Mouse (Mus musculus): ENCODE results near the gene Lrwd1. TPM values are rescaled to one million over a fixed set of nuclear protein-coding genes. Genes with fewer than 3 reads are reported as not detected.
"Not testable (repeated sequence)": the region's sequence is repeated elsewhere in the genome, so short reads cannot be mapped to it uniquely, and the experiment has no call there.

The Lrwd1 gene
- polyA plus RNA-seq, 1 experiment from 2014 or later = 37.7 TPM

GRCm38 (mm10) chr5:136169626-136170511 lies 34.0 kb upstream of the Lrwd1 start:
- Histone ChIP-seq H3K27ac (no peak overlapping the region), H3K27me3 (replicated peaks) (no peaks in the 10 kb centered on the region), H3K9ac (peak overlapping the region; percentile 73), H3K9me3 (peaks cover 7% of the 10 kb centered on the region; the same call in 1 of the 2 replicates), H3K36me3 (peaks cover 4% of the 10 kb centered on the region; the same call in 1 of the 2 replicates), H3K4me3 (peak overlapping the region; percentile 59), H3K4me2 (replicated peaks) (peak overlapping the region; percentile 97), H3K4me1 (peaks cover 10% of the 10 kb centered on the region)
- peak; percentile 68 for ATAC-seq (ENCODE audit: low FRiP score, low read depth)
- WGBS = 17% methylated on average over 14 of the region's 15 CpGs

- Histone ChIP-seq H3K4me3 (no peak overlapping the region), H3K4me2 (replicated peaks) (no peak overlapping the region), H3K4me1 (peaks cover 10% of the 10 kb centered on the region), H3K36me3 (peaks cover 4% of the 10 kb centered on the region; the same call in 1 of the 2 replicates), H3K27me3 (replicated peaks) (no peaks in the 10 kb centered on the region), H3K27ac (no peak overlapping the region), H3K9me3 (peaks cover 7% of the 10 kb centered on the region; the same call in 1 of the 2 replicates), H3K9ac (no peak overlapping the region)
- ATAC-seq (ENCODE audit: low FRiP score, low read depth) = no peak
- 97% methylated on average over 3 of the region's 3 CpGs for WGBS
These were observed 32.2 kb upstream of the Lrwd1 start for GRCm38 (mm10) chr5:136168071-136168470.

GRCm38 (mm10) chr5:136167296-136167695 lies 31.4 kb upstream of the Lrwd1 start:
- Histone ChIP-seq H3K9me3 (peaks cover 7% of the 10 kb centered on the region; the same call in 1 of the 2 replicates), H3K4me2 (replicated peaks) (no peak overlapping the region), H3K4me1 (peaks cover 10% of the 10 kb centered on the region), H3K36me3 (peaks cover 4% of the 10 kb centered on the region; the same call in 1 of the 2 replicates), H3K9ac (no peak overlapping the region), H3K4me3 (no peak overlapping the region), H3K27me3 (replicated peaks) (no peaks in the 10 kb centered on the region), H3K27ac (no peak overlapping the region)
- WGBS = 92% methylated on average over 4 of the region's 4 CpGs
- ATAC-seq (ENCODE audit: low FRiP score, low read depth) = no peak

GRCm38 (mm10) chr5:136165246-136165645 lies 29.4 kb upstream of the Lrwd1 start:
- WGBS = 85% methylated on average over 8 of the region's 8 CpGs
- H3K9me3 ChIP-seq = peaks cover 7% of the 10 kb centered on the region; the same call in 1 of the 2 replicates
- no peak overlapping the region for H3K4me3 ChIP-seq
- H3K27me3 ChIP-seq (replicated peaks) = no peaks in the 10 kb centered on the region
- peaks cover 12% of the 10 kb centered on the region for H3K36me3 ChIP-seq
- H3K9ac ChIP-seq = no peak overlapping the region
- no peak for ATAC-seq (ENCODE audit: low FRiP score, low read depth)
- H3K4me1 ChIP-seq = peaks cover 4% of the 10 kb centered on the region; the same call in 1 of the 2 replicates
- no peak overlapping the region for H3K4me2 ChIP-seq (replicated peaks)
- no peak overlapping the region for H3K27ac ChIP-seq

- Histone ChIP-seq H3K4me1 (no peaks in the 10 kb centered on the region), H3K9me3 (peaks cover 7% of the 10 kb centered on the region; the same call in 1 of the 2 replicates), H3K9ac (no peak overlapping the region), H3K27ac (no peak overlapping the region), H3K4me2 (replicated peaks) (no peak overlapping the region), H3K27me3 (replicated peaks) (no peaks in the 10 kb centered on the region), H3K36me3 (peaks cover 14% of the 10 kb centered on the region), H3K4me3 (no peak overlapping the region)
- WGBS = 81% methylated on average over 11 of the region's 11 CpGs
- no peak for ATAC-seq (ENCODE audit: low FRiP score, low read depth)
These were observed 28.1 kb upstream of the Lrwd1 start for GRCm38 (mm10) chr5:136163807-136164474.

GRCm38 (mm10) chr5:136160084-136160483 lies 24.2 kb upstream of the Lrwd1 start:
- peaks cover 10% of the 10 kb centered on the region for H3K36me3 ChIP-seq
- not testable (repeated sequence) for H3K9me3 ChIP-seq; ATAC-seq (ENCODE audit: low FRiP score, low read depth); H3K4me3 ChIP-seq; H3K27ac ChIP-seq; H3K27me3 ChIP-seq (replicated peaks); H3K9ac ChIP-seq; H3K4me2 ChIP-seq (replicated peaks); H3K4me1 ChIP-seq
- WGBS = 90% methylated on average over 11 of the region's 12 CpGs

GRCm38 (mm10) chr5:136155399-136155798 lies 19.5 kb upstream of the Lrwd1 start:
- H3K9ac ChIP-seq = no peak overlapping the region
- no peaks in the 10 kb centered on the region for H3K9me3 ChIP-seq
- no peaks in the 10 kb centered on the region for H3K4me1 ChIP-seq
- no peaks in the 10 kb centered on the region for H3K27me3 ChIP-seq (replicated peaks)
- H3K36me3 ChIP-seq = peaks cover 4% of the 10 kb centered on the region
- H3K4me2 ChIP-seq (replicated peaks) = no peak overlapping the region
- H3K27ac ChIP-seq = no peak overlapping the region
- WGBS = 92% methylated on average over 5 of the region's 5 CpGs
- ATAC-seq (ENCODE audit: low FRiP score, low read depth) = no peak
- no peak overlapping the region for H3K4me3 ChIP-seq

GRCm38 (mm10) chr5:136152365-136152764 lies 16.5 kb upstream of the Lrwd1 start:
- 83% methylated on average over 8 of the region's 8 CpGs for WGBS
- H3K4me1 ChIP-seq = no peaks in the 10 kb centered on the region
- no peak overlapping the region for H3K4me2 ChIP-seq (replicated peaks)
- no peaks in the 10 kb centered on the region for H3K9me3 ChIP-seq
- no peak for ATAC-seq (ENCODE audit: low FRiP score, low read depth)
- H3K4me3 ChIP-seq = no peak overlapping the region
- no peak overlapping the region for H3K9ac ChIP-seq
- H3K36me3 ChIP-seq = no peaks in the 10 kb centered on the region
- H3K27me3 ChIP-seq (replicated peaks) = no peaks in the 10 kb centered on the region
- no peak overlapping the region for H3K27ac ChIP-seq

GRCm38 (mm10) chr5:136149134-136149576 lies 13.3 kb upstream of the Lrwd1 start:
- not testable (repeated sequence) for ATAC-seq (ENCODE audit: low FRiP score, low read depth)
- WGBS = 71% methylated on average over 5 of the region's 5 CpGs

GRCm38 (mm10) chr5:136147704-136148103 lies 11.8 kb upstream of the Lrwd1 start:
- H3K36me3 ChIP-seq = peaks cover under 1% of the 10 kb centered on the region; the same call in 1 of the 2 replicates
- H3K27me3 ChIP-seq (replicated peaks) = no peaks in the 10 kb centered on the region
- H3K9ac ChIP-seq = no peak overlapping the region
- ATAC-seq (ENCODE audit: low FRiP score, low read depth) = no peak
- no peak overlapping the region for H3K4me2 ChIP-seq (replicated peaks)
- no peaks in the 10 kb centered on the region for H3K4me1 ChIP-seq
- no peak overlapping the region for H3K4me3 ChIP-seq
- 74% methylated on average over 8 of the region's 8 CpGs for WGBS
- no peak overlapping the region for H3K27ac ChIP-seq
- H3K9me3 ChIP-seq = no peaks in the 10 kb centered on the region

More at GRCm38 (mm10) chr5:136149134-136149576, 13.3 kb upstream of the Lrwd1 start:
- not testable (repeated sequence) for H3K4me2 ChIP-seq (replicated peaks); H3K9me3 ChIP-seq; H3K4me1 ChIP-seq; H3K4me3 ChIP-seq; H3K27me3 ChIP-seq (replicated peaks); H3K36me3 ChIP-seq; H3K27ac ChIP-seq; H3K9ac ChIP-seq

- no peak for ATAC-seq (ENCODE audit: low FRiP score, low read depth)
- Histone ChIP-seq H3K4me3 (no peak overlapping the region), H3K36me3 (peaks cover 8% of the 10 kb centered on the region), H3K27me3 (replicated peaks) (no peaks in the 10 kb centered on the region), H3K9ac (no peak overlapping the region), H3K27ac (no peak overlapping the region), H3K9me3 (no peaks in the 10 kb centered on the region), H3K4me1 (no peaks in the 10 kb centered on the region), H3K4me2 (replicated peaks) (no peak overlapping the region)
- 93% methylated on average over 1 of the region's 1 CpGs for whole genome bisulfite sequencing
These were observed 11.1 kb upstream of the Lrwd1 start for GRCm38 (mm10) chr5:136146936-136147335.
